Mouse (Mus musculus): ENCODE data around the gene Ints3. TPM values are rescaled to one million over a fixed set of nuclear protein-coding genes. Genes with fewer than 3 reads are reported as not detected.

The Ints3 gene
- polyA plus RNA-seq, 1 experiment from 2014 or later = 31.7 TPM

DNA sequence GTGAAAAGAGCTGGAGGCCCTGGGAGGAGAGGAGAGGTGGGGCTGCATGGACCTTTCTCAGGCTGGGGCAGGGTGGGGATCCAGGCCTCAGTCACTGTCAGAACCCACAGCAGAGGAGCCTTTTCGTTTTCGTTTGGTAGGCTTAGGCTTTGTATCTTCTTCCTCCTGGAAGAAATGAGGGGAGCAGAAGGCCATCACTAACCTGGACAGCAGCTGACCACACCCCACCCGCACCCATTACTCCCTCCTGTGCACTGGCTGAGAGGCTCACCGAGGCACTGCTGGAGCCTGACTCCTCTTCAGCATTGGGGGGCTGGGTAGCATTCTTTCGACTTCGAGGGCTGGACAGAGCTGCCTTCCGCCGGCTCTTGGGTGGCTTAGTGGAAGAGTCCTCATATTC is 41.5 kb downstream of the Ints3 start:
- H3K27ac ChIP-seq (ENCODE audit: low read depth) = no peak overlapping the region
- 74% methylated on average over 8 of the region's 8 CpGs for WGBS
- DNase-seq (ENCODE audit: low spot score) (no peak), ATAC-seq (replicated peaks; ENCODE audit: low FRiP score, low TSS enrichment, low read depth) (no peak)
- H3K4me1 ChIP-seq (replicated peaks; ENCODE audit: control insufficient read depth, insufficient read depth, low read length) = peaks cover 18% of the 10 kb centered on the region
- no peak overlapping the region for H3K4me3 ChIP-seq (ENCODE audit: low read depth, low read length)
- H3K27me3 ChIP-seq (replicated peaks; ENCODE audit: control insufficient read depth, insufficient read depth, low read length) = no peaks in the 10 kb centered on the region
- H3K9ac ChIP-seq (ENCODE audit: low read length) = no peak overlapping the region
- no peaks in the 10 kb centered on the region for H3K9me3 ChIP-seq (ENCODE audit: control insufficient read depth, low read length)
- H3K36me3 ChIP-seq (ENCODE audit: control insufficient read depth, insufficient read depth, low read length) = peaks cover 63% of the 10 kb centered on the region
- H3K4me2 ChIP-seq (ENCODE audit: low read length) = no peak overlapping the region

DNA sequence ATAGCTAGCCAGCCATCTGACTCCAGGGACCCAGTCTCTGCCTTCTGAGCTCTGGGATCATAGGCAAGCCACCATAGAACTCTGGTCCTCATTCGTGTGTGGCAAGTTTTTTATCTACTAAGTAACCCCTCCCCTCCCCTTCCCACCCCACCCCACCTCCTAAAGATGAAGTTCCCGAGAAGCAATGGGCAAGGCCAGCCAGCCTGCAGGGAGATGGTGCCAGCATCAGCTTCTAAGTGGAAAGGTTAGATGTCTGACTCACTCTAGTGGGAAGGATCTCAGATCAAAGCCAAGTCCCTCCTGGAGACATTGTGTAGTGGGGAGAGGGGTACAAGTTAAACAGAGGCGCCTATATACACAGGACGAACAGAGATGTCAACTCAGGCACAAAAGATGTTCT is 42.4 kb downstream of the Ints3 start:
- Histone ChIP-seq H3K36me3 (ENCODE audit: control insufficient read depth, insufficient read depth, low read length) (peaks cover 63% of the 10 kb centered on the region), H3K4me2 (ENCODE audit: low read length) (no peak overlapping the region), H3K9me3 (ENCODE audit: control insufficient read depth, low read length) (no peaks in the 10 kb centered on the region), H3K27ac (ENCODE audit: low read depth) (no peak overlapping the region), H3K4me3 (ENCODE audit: low read depth, low read length) (no peak overlapping the region), H3K9ac (ENCODE audit: low read length) (no peak overlapping the region), H3K27me3 (replicated peaks; ENCODE audit: control insufficient read depth, insufficient read depth, low read length) (no peaks in the 10 kb centered on the region), H3K4me1 (replicated peaks; ENCODE audit: control insufficient read depth, insufficient read depth, low read length) (peaks cover 18% of the 10 kb centered on the region)
- no peak for DNase-seq (ENCODE audit: low spot score)
- ATAC-seq (replicated peaks; ENCODE audit: low FRiP score, low TSS enrichment, low read depth) = no peak
- WGBS = 64% methylated on average over 4 of the region's 4 CpGs

DNA sequence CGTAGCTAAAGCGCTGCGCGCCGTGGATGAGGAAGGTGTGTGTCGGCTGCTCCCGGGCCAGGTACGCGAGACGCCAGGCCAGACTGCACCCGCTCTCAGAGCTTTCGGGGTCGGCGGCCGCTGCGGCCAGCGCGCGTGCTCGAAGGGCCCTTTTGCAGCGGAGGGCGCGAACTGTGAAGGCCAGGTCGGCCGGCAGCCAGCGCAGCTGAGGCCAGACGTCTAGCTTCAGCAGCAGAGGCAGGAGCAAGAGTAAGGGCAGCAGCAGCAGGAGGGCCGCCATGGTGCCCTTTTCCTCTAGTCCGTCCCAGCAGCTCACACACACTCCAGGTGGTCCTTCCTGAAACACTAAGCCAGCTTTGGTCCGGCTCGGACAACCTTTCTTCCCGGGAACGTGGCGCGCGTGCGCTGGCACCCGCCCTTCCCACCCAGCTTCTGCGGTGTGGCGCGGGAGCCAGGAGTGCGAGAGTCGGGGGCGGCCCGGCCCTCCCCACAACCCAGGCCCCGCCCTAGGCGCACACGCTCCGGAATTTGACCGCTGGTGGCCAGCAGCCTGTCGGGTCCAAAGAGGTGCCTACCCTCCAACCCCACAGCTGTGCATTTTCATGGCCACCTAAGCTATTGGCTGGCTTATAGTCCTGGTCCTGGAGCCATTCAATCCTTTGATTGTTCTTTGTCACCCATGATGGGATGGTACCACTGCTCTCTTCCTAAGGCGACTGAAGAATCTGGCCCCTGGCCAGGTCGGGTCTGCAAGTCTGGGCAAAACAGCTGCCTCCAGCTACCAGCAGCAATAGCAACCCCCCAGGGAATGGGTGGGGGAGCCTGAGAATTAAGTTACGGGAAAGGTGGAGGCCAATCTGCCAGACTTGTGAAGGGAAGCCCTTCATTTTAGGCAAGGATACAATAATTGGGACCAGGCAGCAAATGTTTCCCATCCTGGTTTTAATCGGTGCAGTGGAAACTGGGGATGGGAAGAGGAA is 43.6 kb downstream of the Ints3 start, which contains the start of gene Slc27a3:
TSS of gene Slc27a3 (minus strand) at position 428 of the 980 bp plus-strand sequence.
- Histone ChIP-seq H3K27ac (ENCODE audit: low read depth) (peak within 1 kb of the TSS; percentile 69), H3K27me3 (replicated peaks; ENCODE audit: control insufficient read depth, insufficient read depth, low read length) (no peaks in the 10 kb centered on the region), H3K9ac (ENCODE audit: low read length) (peak within 1 kb of the TSS; percentile 72), H3K4me2 (ENCODE audit: low read length) (peak within 1 kb of the TSS; percentile 98), H3K9me3 (ENCODE audit: control insufficient read depth, low read length) (no peaks in the 10 kb centered on the region), H3K36me3 (ENCODE audit: control insufficient read depth, insufficient read depth, low read length) (peaks cover 54% of the 10 kb centered on the region), H3K4me3 (ENCODE audit: low read depth, low read length) (peak within 1 kb of the TSS; percentile 65), H3K4me1 (replicated peaks; ENCODE audit: control insufficient read depth, insufficient read depth, low read length) (peaks cover 24% of the 10 kb centered on the region)
- 2% methylated on average over 54 of the region's 55 CpGs for WGBS
- DNase-seq (ENCODE audit: low spot score) (peak; percentile 81), ATAC-seq (replicated peaks; ENCODE audit: low FRiP score, low TSS enrichment, low read depth) (peak; percentile 59)

DNA sequence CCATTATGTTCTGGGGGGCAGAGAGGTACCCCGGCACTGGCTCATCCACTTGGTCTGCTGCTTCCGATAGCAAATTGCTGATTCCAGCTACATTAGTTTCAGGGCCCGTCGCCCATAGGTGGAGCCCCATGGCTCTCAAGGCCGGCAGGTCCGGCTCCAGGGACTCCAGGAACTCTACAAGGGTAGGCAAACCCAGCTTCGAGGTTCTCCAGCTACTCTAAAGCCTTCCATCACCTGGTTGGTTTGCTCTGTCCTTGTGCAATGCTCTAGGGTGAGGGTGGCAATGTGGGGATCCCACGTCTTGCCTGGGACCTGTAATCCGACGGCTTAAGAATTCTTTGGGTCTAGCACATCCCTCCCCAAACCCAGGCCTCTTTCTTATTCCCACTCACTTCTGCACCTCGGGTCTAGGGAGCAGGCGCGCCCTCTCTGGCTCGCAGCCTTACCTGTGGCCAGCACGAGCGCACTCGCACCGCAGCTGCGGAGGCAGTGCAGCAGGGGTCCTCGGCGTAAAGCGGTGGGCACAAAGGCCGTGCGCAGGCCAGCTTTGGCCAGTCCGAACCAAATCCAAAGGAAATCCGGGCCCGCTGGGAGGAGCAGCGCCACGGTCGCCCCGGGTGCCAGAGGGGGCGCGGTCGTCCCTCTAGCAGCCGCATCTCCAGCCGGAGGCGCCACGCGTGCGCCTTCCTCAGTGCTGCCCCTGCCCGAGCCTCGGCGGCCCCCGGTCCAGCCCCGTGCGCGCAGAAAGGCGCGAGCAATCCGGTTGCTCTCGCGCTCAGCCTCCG is 44.5 kb downstream of the Ints3 start:
- Histone ChIP-seq H3K4me3 (ENCODE audit: low read depth, low read length) (peak overlapping the region; percentile 65), H3K4me1 (replicated peaks; ENCODE audit: control insufficient read depth, insufficient read depth, low read length) (peaks cover 27% of the 10 kb centered on the region), H3K9me3 (ENCODE audit: control insufficient read depth, low read length) (no peaks in the 10 kb centered on the region), H3K27ac (ENCODE audit: low read depth) (peak overlapping the region; percentile 69), H3K4me2 (ENCODE audit: low read length) (peak overlapping the region; percentile 98), H3K27me3 (replicated peaks; ENCODE audit: control insufficient read depth, insufficient read depth, low read length) (no peaks in the 10 kb centered on the region), H3K36me3 (ENCODE audit: control insufficient read depth, insufficient read depth, low read length) (peaks cover 45% of the 10 kb centered on the region), H3K9ac (ENCODE audit: low read length) (peak overlapping the region; percentile 72)
- ATAC-seq (replicated peaks; ENCODE audit: low FRiP score, low TSS enrichment, low read depth) (peak; percentile 74), DNase-seq (ENCODE audit: low spot score) (no peak)
- 4% methylated on average over 53 of the region's 53 CpGs for WGBS

DNA sequence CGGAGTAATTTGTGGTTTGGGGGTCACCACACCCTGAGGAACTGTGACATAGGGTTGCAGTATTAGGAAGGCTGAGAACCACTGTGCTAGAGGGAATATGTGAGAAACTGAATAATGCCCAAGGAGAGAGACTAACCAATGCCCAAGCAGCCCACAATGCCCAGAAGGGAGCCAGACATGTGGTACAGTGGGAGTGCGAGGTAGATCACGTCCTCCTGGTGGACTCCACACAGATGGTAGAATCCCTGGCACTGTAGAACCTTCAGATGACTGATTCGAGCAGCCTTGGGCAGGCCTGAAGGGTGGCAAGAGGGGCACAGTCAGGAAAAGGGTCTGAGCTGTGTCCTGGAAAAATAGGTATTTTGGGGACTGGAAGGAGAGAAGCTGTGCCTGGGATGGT is 45.2 kb downstream of the Ints3 start:
- Histone ChIP-seq H3K4me2 (ENCODE audit: low read length) (peak overlapping the region; percentile 98), H3K9ac (ENCODE audit: low read length) (no peak overlapping the region), H3K9me3 (ENCODE audit: control insufficient read depth, low read length) (no peaks in the 10 kb centered on the region), H3K4me3 (ENCODE audit: low read depth, low read length) (peak overlapping the region; percentile 65; the same call in 1 of the 2 replicates), H3K36me3 (ENCODE audit: control insufficient read depth, insufficient read depth, low read length) (peaks cover 38% of the 10 kb centered on the region), H3K27ac (ENCODE audit: low read depth) (no peak overlapping the region), H3K27me3 (replicated peaks; ENCODE audit: control insufficient read depth, insufficient read depth, low read length) (no peaks in the 10 kb centered on the region), H3K4me1 (replicated peaks; ENCODE audit: control insufficient read depth, insufficient read depth, low read length) (peaks cover 27% of the 10 kb centered on the region)
- ATAC-seq (replicated peaks; ENCODE audit: low FRiP score, low TSS enrichment, low read depth) = no peak
- no peak for DNase-seq (ENCODE audit: low spot score)
- WGBS = 73% methylated on average over 4 of the region's 4 CpGs

DNA sequence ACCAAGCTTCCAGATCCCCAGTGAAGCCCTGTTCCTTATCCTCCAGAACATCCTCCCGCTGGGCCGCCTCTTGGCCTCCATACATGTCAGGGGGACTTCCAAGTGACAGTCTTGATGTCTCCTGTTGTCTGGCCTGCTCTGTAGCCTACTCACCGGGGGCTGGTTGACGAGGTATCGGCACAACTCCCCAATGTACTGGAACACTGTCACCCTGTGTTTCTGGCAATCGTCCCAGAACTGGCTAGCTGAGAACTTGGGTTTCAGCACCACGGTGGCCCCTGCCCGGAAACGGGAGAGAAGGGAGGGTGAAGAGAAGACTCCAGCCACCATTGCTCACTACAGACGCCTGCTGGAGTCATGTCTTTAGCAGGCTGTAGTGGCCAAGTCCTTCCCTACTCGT is 45.9 kb downstream of the Ints3 start:
- H3K4me2 ChIP-seq (ENCODE audit: low read length) = no peak overlapping the region
- H3K9ac ChIP-seq (ENCODE audit: low read length) = no peak overlapping the region
- DNase-seq (ENCODE audit: low spot score) (no peak), ATAC-seq (replicated peaks; ENCODE audit: low FRiP score, low TSS enrichment, low read depth) (no peak)
- H3K4me3 ChIP-seq (ENCODE audit: low read depth, low read length) = no peak overlapping the region
- H3K36me3 ChIP-seq (ENCODE audit: control insufficient read depth, insufficient read depth, low read length) = peaks cover 31% of the 10 kb centered on the region
- no peak overlapping the region for H3K27ac ChIP-seq (ENCODE audit: low read depth)
- H3K4me1 ChIP-seq (replicated peaks; ENCODE audit: control insufficient read depth, insufficient read depth, low read length) = peaks cover 27% of the 10 kb centered on the region
- no peaks in the 10 kb centered on the region for H3K27me3 ChIP-seq (replicated peaks; ENCODE audit: control insufficient read depth, insufficient read depth, low read length)
- H3K9me3 ChIP-seq (ENCODE audit: control insufficient read depth, low read length) = no peaks in the 10 kb centered on the region
- 52% methylated on average over 11 of the region's 11 CpGs for WGBS

DNA sequence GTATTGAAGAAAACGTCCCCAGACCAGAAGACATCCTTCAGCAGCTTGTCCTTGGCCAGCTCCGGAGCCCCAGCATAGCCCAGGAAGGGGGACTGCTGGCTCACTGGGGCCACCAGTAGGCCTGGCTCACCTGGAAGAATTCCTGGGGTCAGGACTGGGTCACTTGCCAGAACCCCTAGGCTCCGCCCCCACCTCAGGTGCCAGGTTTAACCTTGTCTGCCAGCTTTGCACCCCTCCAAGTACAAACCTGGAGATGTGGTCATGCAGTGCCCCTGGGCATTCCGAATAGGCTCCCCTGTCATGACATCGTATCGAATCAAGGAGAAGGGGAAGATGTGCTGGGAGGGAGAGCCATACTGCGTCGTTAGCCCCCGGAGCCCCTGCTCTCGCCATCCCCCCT is 46.6 kb downstream of the Ints3 start:
- 88% methylated on average over 10 of the region's 10 CpGs for WGBS
- H3K4me2 ChIP-seq (ENCODE audit: low read length) = no peak overlapping the region
- peaks cover 27% of the 10 kb centered on the region for H3K4me1 ChIP-seq (replicated peaks; ENCODE audit: control insufficient read depth, insufficient read depth, low read length)
- no peak overlapping the region for H3K4me3 ChIP-seq (ENCODE audit: low read depth, low read length)
- H3K36me3 ChIP-seq (ENCODE audit: control insufficient read depth, insufficient read depth, low read length) = peaks cover 24% of the 10 kb centered on the region
- H3K27ac ChIP-seq (ENCODE audit: low read depth) = no peak overlapping the region
- DNase-seq (ENCODE audit: low spot score) (no peak), ATAC-seq (replicated peaks; ENCODE audit: low FRiP score, low TSS enrichment, low read depth) (no peak)
- H3K9me3 ChIP-seq (ENCODE audit: control insufficient read depth, low read length) = no peaks in the 10 kb centered on the region
- H3K9ac ChIP-seq (ENCODE audit: low read length) = no peak overlapping the region
- H3K27me3 ChIP-seq (replicated peaks; ENCODE audit: control insufficient read depth, insufficient read depth, low read length) = no peaks in the 10 kb centered on the region

DNA sequence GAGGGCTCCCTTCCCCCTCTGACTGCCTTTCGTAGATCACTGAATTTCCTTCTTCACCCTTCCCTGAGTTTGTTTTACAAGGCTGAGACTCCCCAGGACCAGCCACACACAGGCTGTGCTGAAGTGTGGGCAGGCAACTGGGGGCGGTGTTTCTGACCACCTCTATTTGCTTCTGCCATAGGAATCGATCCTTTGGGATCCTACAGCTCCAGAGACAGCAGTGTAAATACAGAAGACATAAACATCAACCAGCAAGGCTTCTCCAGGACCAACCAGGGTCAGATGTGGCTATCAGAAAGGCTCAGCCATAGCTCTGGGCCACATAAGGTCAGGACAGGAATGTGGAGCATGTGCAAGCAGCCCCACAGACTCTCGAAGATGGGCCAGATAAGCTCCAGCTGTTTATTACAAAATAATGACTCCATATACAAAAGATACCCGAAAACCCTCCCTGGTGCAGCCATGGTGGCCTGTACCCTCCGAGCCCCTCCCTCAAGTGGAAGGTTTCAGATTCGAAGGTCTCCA is 48.5 kb downstream of the Ints3 start:
- Histone ChIP-seq H3K4me1 (replicated peaks; ENCODE audit: control insufficient read depth, insufficient read depth, low read length) (peaks cover 19% of the 10 kb centered on the region), H3K36me3 (ENCODE audit: control insufficient read depth, insufficient read depth, low read length) (peaks cover 12% of the 10 kb centered on the region), H3K27ac (ENCODE audit: low read depth) (no peak overlapping the region), H3K9me3 (ENCODE audit: control insufficient read depth, low read length) (no peaks in the 10 kb centered on the region), H3K27me3 (replicated peaks; ENCODE audit: control insufficient read depth, insufficient read depth, low read length) (no peaks in the 10 kb centered on the region), H3K4me2 (ENCODE audit: low read length) (no peak overlapping the region), H3K4me3 (ENCODE audit: low read depth, low read length) (no peak overlapping the region), H3K9ac (ENCODE audit: low read length) (no peak overlapping the region)
- WGBS = 23% methylated on average over 7 of the region's 7 CpGs
- DNase-seq (ENCODE audit: low spot score) (no peak), ATAC-seq (replicated peaks; ENCODE audit: low FRiP score, low TSS enrichment, low read depth) (no peak)
